10 mouse cellular contexts compared by ENCODE assay signal in the genomic region with DNA sequence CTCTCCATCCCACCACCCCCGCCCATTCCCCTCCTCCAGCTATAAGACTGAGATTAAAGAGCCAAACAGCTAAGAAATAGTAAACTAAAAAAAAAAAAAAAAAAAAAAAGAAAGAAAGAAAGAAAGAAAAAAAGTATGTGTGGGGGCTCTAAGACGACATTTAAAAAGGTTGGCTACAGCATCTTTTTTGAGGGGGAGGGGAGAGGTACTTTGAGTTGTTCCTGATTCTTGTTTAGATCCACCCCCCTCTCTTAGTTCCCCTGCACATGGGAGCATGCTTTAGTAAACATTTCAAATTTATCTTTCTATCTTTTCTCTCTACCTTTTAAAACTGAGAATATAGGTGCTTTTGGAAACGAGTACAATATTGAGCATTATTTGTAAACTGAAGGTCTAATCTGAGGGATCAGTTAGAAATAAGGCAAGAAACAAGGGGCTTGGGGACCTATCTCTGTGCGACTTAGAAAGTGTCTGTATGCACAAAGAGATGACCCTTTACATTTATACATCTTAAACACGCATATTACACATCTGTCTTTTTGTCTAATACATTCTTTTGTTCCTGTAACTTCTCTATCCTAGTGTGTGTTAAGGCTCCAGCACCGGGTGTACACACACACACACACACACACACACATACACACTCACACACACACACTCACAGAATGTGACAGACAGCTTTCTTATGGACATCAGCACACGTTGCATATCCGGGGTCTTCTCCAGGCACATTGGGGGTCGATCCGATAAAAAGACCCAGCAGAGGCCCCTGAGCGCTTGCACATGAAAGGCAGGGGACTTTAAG. TPM values are rescaled to one million over a fixed set of nuclear protein-coding genes. Genes with fewer than 3 reads are reported as not detected.
DNase-seq lines count a peak whose midpoint lies in the region; ATAC-seq lines count a peak whose summit lies in the region.
"Had no signal": no experiment of that assay in that cellular context is flagged by ENCODE, and none has a peak within 500 bp of the region (broad histone marks: within the 10 kb centered on the region; RNA-seq: fewer than 3 reads in every experiment).

No protein-coding gene starts in this region.

- H3K4me2 ChIP-seq in hindbrain, embryonic 12.5 days (replicated peaks), result peak overlapping the region; percentile 82

- H3K4me1 ChIP-seq in hindbrain, embryonic 12.5 days, result peaks cover 30% of the 10 kb centered on the region
- H3K4me1 ChIP-seq in midbrain, embryonic 10.5 days, result peaks cover 56% of the 10 kb centered on the region

- H3K36me3 ChIP-seq in hindbrain, embryonic 12.5 days, result no peaks in the 10 kb centered on the region
- peaks cover 7% of the 10 kb centered on the region for H3K36me3 ChIP-seq in midbrain, embryonic 10.5 days

- peak overlapping the region; percentile 15; the same call in 1 of the 2 replicates for H3K4me3 ChIP-seq in hindbrain, embryonic 12.5 days
- peak overlapping the region; percentile 81 for H3K4me3 ChIP-seq in midbrain, embryonic 10.5 days

- no peak for ATAC-seq in hindbrain, embryonic 12.5 days (ENCODE audit: low FRiP score)
- ATAC-seq in CD4-positive, CD25-positive, alpha-beta regulatory T cell, adult 4 months, result no peak

- no peaks in the 10 kb centered on the region for H3K9me3 ChIP-seq in hindbrain, embryonic 12.5 days (replicated peaks)
- H3K9me3 ChIP-seq in midbrain, embryonic 10.5 days (replicated peaks), result no peaks in the 10 kb centered on the region

- peak overlapping the region; percentile 100 for H3K9ac ChIP-seq in hindbrain, embryonic 12.5 days

- no peaks in the 10 kb centered on the region for H3K27me3 ChIP-seq in hindbrain, embryonic 12.5 days
- H3K27me3 ChIP-seq in midbrain, embryonic 10.5 days (ENCODE audit: low read depth, poor library complexity, severe bottlenecking), result no peaks in the 10 kb centered on the region

- peak; percentile 18 to 27 for DNase-seq in cerebellum, postnatal 14 days
- no peak for DNase-seq in cerebellum, postnatal 4 days (ENCODE audit: low spot score in 2 of 2)
- DNase-seq in embryo, embryonic 10.5 days (ENCODE audit: low spot score), result peak; percentile 75
- peak; percentile 74 for DNase-seq in midbrain, embryonic 10.5 days (ENCODE audit: low spot score)
- no peak for DNase-seq in testis, postnatal 10 days (ENCODE audit: low spot score)
- no peak for DNase-seq in urinary bladder, adult 18-20 months (ENCODE audit: low spot score in 2 of 2)

- 10% methylated on average over 11 of the region's 11 CpGs for WGBS in hindbrain, embryonic 12.5 days
- 5% methylated on average over 11 of the region's 11 CpGs for WGBS in midbrain, embryonic 10.5 days

- H3K27ac ChIP-seq in hindbrain, embryonic 12.5 days, result peak overlapping the region; percentile 100
- H3K27ac ChIP-seq in midbrain, embryonic 10.5 days (replicated peaks), result peak overlapping the region; percentile 100

RNA-seq across cellular contexts. Expression of a gene that starts 2.4 kb away (rescaled TPM):
- polyA plus RNA-seq in hindbrain, embryonic 12.5 days (2016; fragmentation: Nextera tagmentation; extraction: Ambion mirVana), result 17.7 and 19.4 TPM in 2 replicates
- 19.3 and 22.7 TPM in 2 replicates for polyA plus RNA-seq in midbrain, embryonic 10.5 days (2016; fragmentation: Nextera tagmentation; extraction: Ambion mirVana)
- under 1 TPM in 1 of 2 experiments, not detected in 1; 0.74 TPM for polyA plus RNA-seq in CD4-positive, CD25-positive, alpha-beta regulatory T cell, adult 4 months (2017; shearing (Covaris generic))

RNA-seq across cellular contexts. Expression of a gene that starts 3.8 kb away (rescaled TPM):
- 65.1 and 70.8 TPM in 2 replicates for polyA plus RNA-seq in hindbrain, embryonic 12.5 days (2016; fragmentation: Nextera tagmentation; extraction: Ambion mirVana)
- 66.9 and 71.0 TPM in 2 replicates for polyA plus RNA-seq in midbrain, embryonic 10.5 days (2016; fragmentation: Nextera tagmentation; extraction: Ambion mirVana)
- 10 to 100 TPM; 34.9 to 41.4 TPM for polyA plus RNA-seq in CD4-positive, CD25-positive, alpha-beta regulatory T cell, adult 4 months (2017; shearing (Covaris generic))

RNA-seq across cellular contexts. Expression of a gene that starts 13.7 kb away (rescaled TPM):
- 18.0 and 18.6 TPM in 2 replicates for polyA plus RNA-seq in hindbrain, embryonic 12.5 days (2016; fragmentation: Nextera tagmentation; extraction: Ambion mirVana)
- 25.0 and 25.1 TPM in 2 replicates for polyA plus RNA-seq in midbrain, embryonic 10.5 days (2016; fragmentation: Nextera tagmentation; extraction: Ambion mirVana)
- polyA plus RNA-seq in CD4-positive, CD25-positive, alpha-beta regulatory T cell, adult 4 months (2017; shearing (Covaris generic)), result 1 to 10 TPM; 2.0 to 2.1 TPM

RNA-seq across cellular contexts. Expression of a gene that starts 54.5 kb away (rescaled TPM):
- polyA plus RNA-seq in hindbrain, embryonic 12.5 days (2016; fragmentation: Nextera tagmentation; extraction: Ambion mirVana), result not detected in 2 replicates
- not detected in 2 replicates for polyA plus RNA-seq in midbrain, embryonic 10.5 days (2016; fragmentation: Nextera tagmentation; extraction: Ambion mirVana)
- not detected for polyA plus RNA-seq in CD4-positive, CD25-positive, alpha-beta regulatory T cell, adult 4 months (2017; shearing (Covaris generic))
- polyA plus RNA-seq: liver, adult 2 months; spleen, adult 2 months had no signal

Comparison
In these comparisons a context has a peak if more than half of its experiments do, and no peak if none do; other contexts are left out.
1. DNase-seq: peak in cerebellum, postnatal 14 days (2 of 2), embryo, embryonic 10.5 days (single experiment) and midbrain, embryonic 10.5 days (single experiment); none in cerebellum, postnatal 4 days (0 of 2), testis, postnatal 10 days (single experiment) and urinary bladder, adult 18-20 months (0 of 2).
2. RNA of a gene that starts 2.4 kb away (polyA plus RNA-seq): 19.3 to 22.7 TPM in midbrain, embryonic 10.5 days and 17.7 to 19.4 TPM in hindbrain, embryonic 12.5 days; 0.74 TPM in CD4-positive, CD25-positive, alpha-beta regulatory T cell, adult 4 months; every median in the first group is over 10 times any median in the second.